Mouse (Mus musculus): ENCODE measurements around the gene Elmo1. TPM values are rescaled to one million over a fixed set of nuclear protein-coding genes. Genes with fewer than 3 reads are reported as not detected.

Elmo1 gene
- total and polyA plus RNA-seq, 3 experiments, result 23.1 to 50.2 (median 32.2) TPM

- H3K27me3 ChIP-seq (replicated peaks), result no peaks in the 10 kb centered on the region
- in situ Hi-C loops (cut with MboI; ENCODE audit: low pct_ligation_motif_present, low pct_unique_long_range_greater_than_20kb, low sequenced_read_pairs), result no loop called here
- no peak overlapping the region for H3K27ac ChIP-seq (ENCODE audit: insufficient read depth, low read depth)
- no peak overlapping the region for H3K4me2 ChIP-seq (ENCODE audit: insufficient read depth, low read depth, poor library complexity, severe bottlenecking)
- no peaks in the 10 kb centered on the region for H3K9me3 ChIP-seq (replicated peaks; ENCODE audit: low read length)
- no peak overlapping the region for H3K9ac ChIP-seq (ENCODE audit: insufficient read depth, low read depth)
- TF ChIP-seq USF2 (conservative IDR thresholded peaks at IDR 0.05; ENCODE audit: low read depth, low read length) (no peak), ZMIZ1 (IDR thresholded peaks at IDR 0.05; ENCODE audit: low read depth, low read length) (no peak), ZNF384 (IDR thresholded peaks at IDR 0.05; ENCODE audit: low read depth, low read length) (no peak), MAFK (IDR thresholded peaks at IDR 0.05; ENCODE audit: insufficient replicate concordance, low read length) (no peak), POLR2AphosphoS2 (IDR thresholded peaks at IDR 0.05; ENCODE audit: low read depth, low read length) (no peak), ETS1 (conservative IDR thresholded peaks at IDR 0.05; ENCODE audit: low read depth, low read length) (no peak)
- no peak for DNase-seq (ENCODE audit: extremely low read depth)
- no peaks in the 10 kb centered on the region for H3K79me2 ChIP-seq (replicated peaks; ENCODE audit: control insufficient read depth, extremely low read depth, insufficient read depth, poor library complexity, severe bottlenecking)
- dilution Hi-C loops (cut with MboI; ENCODE audit: extremely low pct_ligation_motif_present, extremely low pct_unique_long_range_greater_than_20kb, low sequenced_read_pairs), result no loop called here
- peaks cover 2 to 32% of the 10 kb centered on the region in 2 experiments for H3K4me1 ChIP-seq (ENCODE audit: control insufficient read depth in 1 of 2, insufficient read depth in 2 of 2)
- H3K36me3 ChIP-seq (replicated peaks in 1 of 2; ENCODE audit: control insufficient read depth in 1 of 2, insufficient read depth in 1 of 2, low read length in 1 of 2), result peaks cover 0 to 57% of the 10 kb centered on the region in 2 experiments
- H3K4me3 ChIP-seq (replicated peaks in 1 of 3; ENCODE audit: low read depth in 2 of 3, low read length in 2 of 3, poor library complexity in 1 of 3), result no peak overlapping the region
Observed at GRCm38 (mm10) chr13:20546568-20547204, 456.3 kb downstream of the Elmo1 start.

- in situ Hi-C loops (cut with MboI; ENCODE audit: low pct_ligation_motif_present, low pct_unique_long_range_greater_than_20kb, low sequenced_read_pairs), result no loop called here
Observed at GRCm38 (mm10) chr13:20549983-20550382, 459.6 kb downstream of the Elmo1 start.

More at GRCm38 (mm10) chr13:20549983-20550382, 459.6 kb downstream of the Elmo1 start:
- Histone ChIP-seq H3K9ac (ENCODE audit: insufficient read depth, low read depth) (no peak overlapping the region), H3K27ac (ENCODE audit: insufficient read depth, low read depth) (no peak overlapping the region), H3K9me3 (replicated peaks; ENCODE audit: low read length) (no peaks in the 10 kb centered on the region), H3K36me3 (replicated peaks in 1 of 2; ENCODE audit: control insufficient read depth in 1 of 2, insufficient read depth in 1 of 2, low read length in 1 of 2) (peaks cover 2 to 57% of the 10 kb centered on the region in 2 experiments), H3K4me2 (ENCODE audit: insufficient read depth, low read depth, poor library complexity, severe bottlenecking) (no peak overlapping the region), H3K4me1 (ENCODE audit: control insufficient read depth in 1 of 2, insufficient read depth in 2 of 2) (peaks cover 2 to 36% of the 10 kb centered on the region in 2 experiments), H3K27me3 (replicated peaks) (no peaks in the 10 kb centered on the region), H3K4me3 (replicated peaks in 1 of 3; ENCODE audit: low read depth in 2 of 3, low read length in 2 of 3, poor library complexity in 1 of 3) (no peak overlapping the region), H3K79me2 (replicated peaks; ENCODE audit: control insufficient read depth, extremely low read depth, insufficient read depth, poor library complexity, severe bottlenecking) (no peaks in the 10 kb centered on the region)
- TF ChIP-seq MEF2A (IDR thresholded peaks at IDR 0.05; ENCODE audit: borderline replicate concordance, low read depth, low read length) (no peak), TBP (conservative IDR thresholded peaks at IDR 0.05; ENCODE audit: low read depth, low read length) (no peak), POLR2A (IDR thresholded peaks at IDR 0.05; ENCODE audit: low read depth, low read length) (no peak), TCF12 (IDR thresholded peaks at IDR 0.05; ENCODE audit: low read depth, low read length) (no peak), IRF4 (IDR thresholded peaks at IDR 0.05; ENCODE audit: low read depth, low read length) (no peak), ELF1 (IDR thresholded peaks at IDR 0.05; ENCODE audit: low read depth, low read length) (no peak), CHD1 (IDR thresholded peaks at IDR 0.05; ENCODE audit: low read depth, low read length) (no peak), SIN3A (IDR thresholded peaks at IDR 0.05; ENCODE audit: low read length) (no peak), CHD2 (IDR thresholded peaks at IDR 0.05; ENCODE audit: low read length) (no peak), RAD21 (IDR thresholded peaks at IDR 0.05; ENCODE audit: low read depth, low read length) (no peak), KAT2A (IDR thresholded peaks at IDR 0.05; ENCODE audit: insufficient replicate concordance, low read length) (no peak), CTCF (conservative IDR thresholded peaks at IDR 0.05 in 1 of 2, IDR thresholded peaks at IDR 0.05 in 1 of 2; ENCODE audit: low read depth in 2 of 2, low read length in 2 of 2) (no peak), ZNF384 (IDR thresholded peaks at IDR 0.05; ENCODE audit: low read depth, low read length) (no peak), HCFC1 (IDR thresholded peaks at IDR 0.05; ENCODE audit: low read depth, low read length) (no peak), USF2 (conservative IDR thresholded peaks at IDR 0.05; ENCODE audit: low read depth, low read length) (no peak), PAX5 (IDR thresholded peaks at IDR 0.05; ENCODE audit: low read length) (no peak), ETS1 (conservative IDR thresholded peaks at IDR 0.05; ENCODE audit: low read depth, low read length) (no peak), MAZ (IDR thresholded peaks at IDR 0.05; ENCODE audit: low read depth, low read length) (no peak), ZMIZ1 (IDR thresholded peaks at IDR 0.05; ENCODE audit: low read depth, low read length) (no peak)
- dilution Hi-C loops (cut with MboI; ENCODE audit: extremely low pct_ligation_motif_present, extremely low pct_unique_long_range_greater_than_20kb, low sequenced_read_pairs), result no loop called here
- no peak for DNase-seq (ENCODE audit: extremely low read depth)
